Mouse (Mus musculus) limb, embryonic 10.5 days (tissue): Measurements from ENCODE around the gene Casc1. TPM values are rescaled to one million over a fixed set of nuclear protein-coding genes. Genes with fewer than 3 reads are reported as not detected.
"Not testable (repeated sequence)": the region's sequence is repeated elsewhere in the genome, so short reads cannot be mapped to it uniquely, and the experiment has no call there.

Experiments used
- DNase-seq: peaks from one replicate; pipeline ENCODE4 v3.0.0-alpha.2; 2017; ENCODE audit warnings: low spot score
- H3K27ac ChIP-seq: fragments of 300-500 bp; sonication (generic); 2 replicates; pipeline ENCODE4 v1.5.1; 2016; ENCODE audit warnings: mild to moderate bottlenecking
- H3K27me3 ChIP-seq: fragments of 300-500 bp; sonication (generic); 2 replicates; pipeline ENCODE4 v1.6.1; 2016; ENCODE audit warnings: low read depth, mild to moderate bottlenecking; ENCODE audit not compliant: poor library complexity, severe bottlenecking
- H3K36me3 ChIP-seq: fragments of 300-500 bp; sonication (generic); 2 replicates; pipeline ENCODE4 v1.6.1; 2016; ENCODE audit warnings: mild to moderate bottlenecking, moderate library complexity
- H3K4me1 ChIP-seq: fragments of 300-500 bp; sonication (generic); 2 replicates; pipeline ENCODE4 v1.6.1; 2016
- H3K4me3 ChIP-seq: fragments of 300-500 bp; sonication (generic); 2 replicates; pipeline ENCODE4 v1.5.1; 2016; ENCODE audit warnings: mild to moderate bottlenecking, moderate library complexity
- H3K9me3 ChIP-seq: fragments of 300-500 bp; sonication (generic); replicated peaks from 2 replicates; pipeline ENCODE4 v1.6.1; 2016; ENCODE audit warnings: mild to moderate bottlenecking
- WGBS: fragments of 180-500 bp; shearing (Covaris S2); methylation state at CpG from one replicate; pipeline ENCODE4 v1.1.7; 2016; 5-methylcytosine and 5-hydroxymethylcytosine counted together
- polyA plus RNA-seq: library from polyadenylated mRNA; unstranded; fragments of >200 nt; fragmentation: Nextera tagmentation; extraction: Ambion mirVana; gene quantifications from 2 replicates; pipeline ENCODE4 v1.2.1, GENCODE M21; 2016

Gene Casc1
- polyA plus RNA-seq, 1 experiment from 2014 or later, result 0.31 TPM

GRCm38 (mm10) chr6:145147716-145148115 is 63.1 kb downstream of the Casc1 start:
- 80% methylated on average over 16 of the region's 16 CpGs for WGBS
- H3K36me3 ChIP-seq, result no peaks in the 10 kb centered on the region

DNA sequence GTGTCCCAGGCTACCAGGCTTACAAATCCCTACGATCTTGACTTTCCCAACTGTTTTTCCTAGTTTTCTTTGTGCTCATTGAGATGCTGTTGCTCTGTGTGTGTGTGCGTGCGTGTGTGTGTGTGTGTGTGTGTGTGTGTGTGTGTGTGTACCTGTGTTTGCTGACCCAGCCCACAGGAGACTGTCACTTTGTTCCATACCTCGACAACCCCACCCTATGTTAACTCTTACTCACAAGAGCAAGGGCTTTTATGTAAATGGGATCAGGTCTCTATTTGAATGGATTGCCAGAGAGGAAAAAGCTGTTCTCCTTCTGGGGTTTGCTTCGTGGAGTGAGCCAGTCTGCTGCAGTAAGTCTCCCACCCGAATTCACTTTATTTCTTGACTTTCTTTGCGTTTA is 65.6 kb downstream of the Casc1 start:
- Histone ChIP-seq H3K36me3 (no peaks in the 10 kb centered on the region), H3K27me3 (no peaks in the 10 kb centered on the region), H3K9me3 (no peaks in the 10 kb centered on the region), H3K4me1 (peaks cover 27% of the 10 kb centered on the region; the same call in 1 of the 2 replicates), H3K4me3 (no peak overlapping the region), H3K27ac (no peak overlapping the region)
- no peak for DNase-seq
- WGBS, result 74% methylated on average over 7 of the region's 7 CpGs

More at GRCm38 (mm10) chr6:145147716-145148115, 63.1 kb downstream of the Casc1 start:
- no peak overlapping the region for H3K27ac ChIP-seq
- DNase-seq, result no peak
- no peaks in the 10 kb centered on the region for H3K27me3 ChIP-seq
- H3K4me3 ChIP-seq, result no peak overlapping the region
- H3K4me1 ChIP-seq, result peaks cover 10% of the 10 kb centered on the region; the same call in 1 of the 2 replicates
- H3K9me3 ChIP-seq, result no peaks in the 10 kb centered on the region

DNA sequence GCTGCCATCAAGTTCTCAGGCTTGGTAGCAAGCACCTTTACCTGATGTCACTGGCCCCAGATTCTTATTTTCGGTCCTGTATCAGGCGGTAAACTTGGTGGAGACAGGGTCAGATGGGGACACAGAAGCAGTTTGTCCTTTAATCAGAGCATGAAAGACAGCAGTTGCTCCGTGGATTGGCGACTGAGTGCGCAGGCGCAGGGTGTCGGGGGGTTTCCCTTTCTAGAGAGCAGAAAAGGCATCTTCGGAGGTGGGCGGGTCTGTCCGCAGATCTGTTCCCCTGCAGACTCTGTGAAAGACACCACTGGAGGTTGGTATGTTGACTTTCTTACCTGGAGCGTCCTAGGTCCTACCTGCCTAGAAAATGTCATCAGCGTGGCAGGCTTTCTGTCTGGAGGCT is 69.0 kb downstream of the Casc1 start:
- 93% methylated on average over 12 of the region's 12 CpGs for WGBS
- no peaks in the 10 kb centered on the region for H3K36me3 ChIP-seq
- no peak overlapping the region for H3K4me3 ChIP-seq
- no peak for DNase-seq
- no peak overlapping the region for H3K27ac ChIP-seq
- no peaks in the 10 kb centered on the region for H3K9me3 ChIP-seq
- peaks cover 24% of the 10 kb centered on the region; the same call in 1 of the 2 replicates for H3K4me1 ChIP-seq
- H3K27me3 ChIP-seq, result no peaks in the 10 kb centered on the region

DNA sequence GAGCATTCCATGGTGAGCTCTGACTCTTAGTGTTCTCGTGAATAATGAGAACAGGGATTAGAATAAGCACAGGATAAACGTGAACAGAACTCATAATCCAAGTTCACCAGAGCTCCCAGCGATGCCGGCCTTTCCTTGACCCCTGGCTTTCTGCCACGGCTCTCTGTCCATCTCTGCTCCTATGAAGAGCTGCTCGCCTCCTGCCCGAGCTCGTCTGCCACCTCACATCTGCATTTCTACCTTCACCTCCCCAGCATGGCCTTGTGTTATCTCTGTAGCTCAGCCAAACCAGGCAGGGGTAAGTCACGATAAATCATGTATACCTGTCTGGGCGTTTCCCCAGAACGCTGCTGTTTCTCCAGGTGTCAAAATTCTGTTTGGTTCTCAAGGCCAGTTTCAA is 70.1 kb downstream of the Casc1 start:
- H3K36me3 ChIP-seq, result no peaks in the 10 kb centered on the region
- H3K4me1 ChIP-seq, result peaks cover 24% of the 10 kb centered on the region; the same call in 1 of the 2 replicates
- H3K4me3 ChIP-seq, result no peak overlapping the region
- no peaks in the 10 kb centered on the region for H3K9me3 ChIP-seq
- no peak overlapping the region for H3K27ac ChIP-seq
- no peak for DNase-seq
- no peaks in the 10 kb centered on the region for H3K27me3 ChIP-seq
- 78% methylated on average over 11 of the region's 11 CpGs for WGBS

GRCm38 (mm10) chr6:145139776-145140475 is 70.9 kb downstream of the Casc1 start:
- H3K9me3 ChIP-seq, result no peaks in the 10 kb centered on the region
- H3K27ac ChIP-seq, result no peak overlapping the region
- no peak for DNase-seq
- H3K4me3 ChIP-seq, result no peak overlapping the region
- no peaks in the 10 kb centered on the region for H3K36me3 ChIP-seq
- H3K4me1 ChIP-seq, result peaks cover 24% of the 10 kb centered on the region; the same call in 1 of the 2 replicates
- no peaks in the 10 kb centered on the region for H3K27me3 ChIP-seq
- 85% methylated on average over 11 of the region's 11 CpGs for WGBS

DNA sequence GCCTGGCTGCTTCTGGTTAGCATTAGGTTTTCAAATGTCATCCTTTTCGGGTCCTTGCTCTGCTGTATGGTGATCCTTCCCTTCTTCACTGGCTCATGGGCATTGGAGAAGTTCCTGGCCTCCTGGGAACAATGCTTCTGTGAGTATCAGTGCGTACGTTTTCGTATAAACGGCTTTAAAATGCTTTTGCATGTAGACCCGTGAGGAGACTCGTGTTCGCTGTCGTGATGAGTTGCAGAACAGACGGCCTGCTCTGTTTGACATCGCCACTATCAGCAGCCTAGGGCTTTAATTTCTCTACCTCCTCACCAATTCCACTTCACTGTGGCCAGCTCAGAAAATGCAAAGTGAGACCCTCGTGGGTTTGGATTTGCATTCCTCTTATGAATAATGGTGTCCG is 71.6 kb downstream of the Casc1 start:
- peaks cover 24% of the 10 kb centered on the region; the same call in 1 of the 2 replicates for H3K4me1 ChIP-seq
- 92% methylated on average over 13 of the region's 13 CpGs for WGBS
- no peak overlapping the region for H3K4me3 ChIP-seq
- H3K27me3 ChIP-seq, result no peaks in the 10 kb centered on the region
- H3K36me3 ChIP-seq, result no peaks in the 10 kb centered on the region
- H3K27ac ChIP-seq, result no peak overlapping the region
- H3K9me3 ChIP-seq, result no peaks in the 10 kb centered on the region
- DNase-seq, result peak; percentile 22

DNA sequence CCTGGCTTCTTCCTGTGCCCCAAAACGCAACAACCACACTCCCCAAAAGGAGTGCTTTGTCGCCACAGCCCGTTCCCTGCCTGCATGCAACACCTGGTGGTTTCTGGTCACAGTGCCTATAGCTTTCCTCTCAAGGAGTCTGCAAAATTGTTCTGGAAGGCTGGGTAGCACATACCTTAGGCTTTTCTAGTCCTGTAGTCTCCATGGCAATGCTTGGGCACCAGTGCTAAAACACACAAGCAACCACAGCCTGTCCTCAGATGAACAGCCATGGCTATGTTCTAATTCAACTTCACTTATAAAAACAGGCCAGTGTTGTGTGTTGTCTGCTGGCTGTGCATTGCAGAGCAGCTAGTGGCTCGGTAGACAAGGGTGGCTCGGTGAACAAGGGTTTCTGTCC is 74.0 kb downstream of the Casc1 start:
- 90% methylated on average over 5 of the region's 5 CpGs for WGBS
- H3K4me3 ChIP-seq, result no peak overlapping the region
- DNase-seq, result no peak

DNA sequence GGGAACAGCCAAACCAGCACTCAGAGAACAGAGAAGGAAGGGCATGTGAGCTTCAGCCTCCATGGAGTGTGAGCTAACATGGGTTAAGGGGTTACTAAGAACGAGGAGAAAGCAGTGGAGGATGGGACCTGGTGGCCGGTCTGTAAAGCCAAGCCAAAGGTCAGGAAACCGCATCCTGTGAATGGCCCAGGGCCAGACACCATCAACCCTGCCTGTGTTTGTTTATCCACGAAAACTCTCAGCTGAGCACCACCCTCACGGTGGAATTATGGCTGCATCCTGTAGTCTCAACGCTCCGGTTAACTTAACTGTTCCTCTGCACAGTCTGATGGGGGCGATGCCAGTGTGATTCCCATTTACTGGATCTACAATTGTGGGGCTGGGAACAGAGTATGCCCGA is 75.0 kb downstream of the Casc1 start:
- H3K4me3 ChIP-seq, result no peak overlapping the region
- no peak for DNase-seq

More for the DNA sequence above, 74.0 kb downstream of the Casc1 start:
- no peaks in the 10 kb centered on the region for H3K9me3 ChIP-seq
- no peaks in the 10 kb centered on the region for H3K36me3 ChIP-seq
- H3K4me1 ChIP-seq, result peaks cover 26% of the 10 kb centered on the region; the same call in 1 of the 2 replicates
- H3K27ac ChIP-seq, result no peak overlapping the region
- no peaks in the 10 kb centered on the region for H3K27me3 ChIP-seq

GRCm38 (mm10) chr6:145135295-145135694 is 75.5 kb downstream of the Casc1 start:
- Histone ChIP-seq H3K4me1 (peaks cover 11% of the 10 kb centered on the region; the same call in 1 of the 2 replicates), H3K4me3 (no peak overlapping the region), H3K36me3 (no peaks in the 10 kb centered on the region), H3K9me3 (no peaks in the 10 kb centered on the region), H3K27me3 (no peaks in the 10 kb centered on the region), H3K27ac (no peak overlapping the region)
- WGBS, result 89% methylated on average over 3 of the region's 3 CpGs
- no peak for DNase-seq

More for the DNA sequence above, 75.0 kb downstream of the Casc1 start:
- H3K27me3 ChIP-seq, result no peaks in the 10 kb centered on the region
- no peaks in the 10 kb centered on the region for H3K9me3 ChIP-seq
- H3K27ac ChIP-seq, result no peak overlapping the region
- no peaks in the 10 kb centered on the region for H3K36me3 ChIP-seq
- peaks cover 16% of the 10 kb centered on the region; the same call in 1 of the 2 replicates for H3K4me1 ChIP-seq
- WGBS, result 72% methylated on average over 9 of the region's 9 CpGs

DNA sequence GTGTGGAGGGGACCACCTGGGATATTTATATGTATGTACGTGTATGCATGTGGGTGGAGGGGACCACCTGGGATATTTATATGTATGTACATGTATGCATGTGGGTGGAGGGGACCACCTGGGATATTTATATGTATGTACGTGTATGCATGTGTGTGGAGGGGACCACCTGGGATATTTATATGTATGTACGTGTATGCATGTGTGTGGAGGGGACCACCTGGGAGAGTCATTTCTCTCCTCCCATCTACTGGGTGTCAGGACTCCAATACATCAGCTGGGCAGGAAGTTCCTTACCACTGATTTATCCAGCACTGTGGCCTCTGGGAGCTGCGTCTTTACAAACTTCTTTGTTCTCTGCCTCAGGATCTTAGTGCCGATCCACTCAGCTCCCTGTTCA is 77.8 kb downstream of the Casc1 start:
- not testable (repeated sequence) for H3K27me3 ChIP-seq, H3K27ac ChIP-seq, H3K36me3 ChIP-seq, DNase-seq, H3K4me1 ChIP-seq, H3K4me3 ChIP-seq, H3K9me3 ChIP-seq
- 83% methylated on average over 5 of the region's 5 CpGs for WGBS

GRCm38 (mm10) chr6:145131991-145132390 is 78.8 kb downstream of the Casc1 start:
- Histone ChIP-seq H3K9me3 (no peaks in the 10 kb centered on the region), H3K4me1 (0 out of 2 replicates have a peak, but pooled peaks cover 3% of the 10 kb centered on the region), H3K27ac (no peak overlapping the region), H3K27me3 (no peaks in the 10 kb centered on the region), H3K4me3 (no peak overlapping the region), H3K36me3 (no peaks in the 10 kb centered on the region)
- WGBS, result 93% methylated on average over 5 of the region's 5 CpGs
- DNase-seq, result no peak

DNA sequence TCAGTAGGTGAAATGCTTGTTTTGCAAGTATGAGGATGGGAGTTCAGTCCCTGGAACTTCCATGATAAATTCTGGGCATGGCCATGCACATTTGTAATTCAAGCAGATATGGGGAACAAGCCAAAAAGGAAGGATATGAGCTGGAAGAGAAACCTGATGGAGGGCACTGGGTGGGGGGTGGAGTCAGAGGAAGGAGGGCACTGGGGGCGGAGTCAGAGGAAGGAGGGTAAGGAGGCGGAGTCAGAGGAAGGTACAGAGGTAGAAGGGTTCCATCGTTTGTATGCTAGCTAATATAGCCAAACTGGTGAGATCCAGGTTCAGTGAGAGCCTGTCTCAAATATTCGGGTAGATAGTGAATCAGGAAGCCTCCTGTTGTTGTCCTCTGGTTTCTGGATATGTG is 81.2 kb downstream of the Casc1 start:
- 0 out of 2 replicates have a peak, but pooled peaks cover 3% of the 10 kb centered on the region for H3K4me1 ChIP-seq
- 74% methylated on average over 4 of the region's 4 CpGs for WGBS
- H3K36me3 ChIP-seq, result no peaks in the 10 kb centered on the region
- no peaks in the 10 kb centered on the region for H3K27me3 ChIP-seq
- no peaks in the 10 kb centered on the region for H3K9me3 ChIP-seq
- no peak overlapping the region for H3K27ac ChIP-seq
- no peak for DNase-seq
- no peak overlapping the region for H3K4me3 ChIP-seq

GRCm38 (mm10) chr6:145127652-145128051 is 83.2 kb downstream of the Casc1 start:
- DNase-seq, result no peak
- Histone ChIP-seq H3K27ac (no peak overlapping the region), H3K4me3 (no peak overlapping the region), H3K36me3 (no peaks in the 10 kb centered on the region), H3K27me3 (no peaks in the 10 kb centered on the region), H3K9me3 (no peaks in the 10 kb centered on the region), H3K4me1 (0 out of 2 replicates have a peak, but pooled peaks cover 3% of the 10 kb centered on the region)
- 97% methylated on average over 3 of the region's 3 CpGs for WGBS
